Mouse (Mus musculus) brain, embryonic 14.5 days (tissue): ENCODE measurements around the gene Atrnl1. TPM values are rescaled to one million over a fixed set of nuclear protein-coding genes. Genes with fewer than 3 reads are reported as not detected.
"Not testable (repeated sequence)": the region's sequence is repeated elsewhere in the genome, so short reads cannot be mapped to it uniquely, and the experiment has no call there.

ENCODE experiments used
- DNase-seq: peaks from one replicate; pipeline ENCODE4 v3.0.0-alpha.2; 2011; ENCODE audit warnings: low read depth
- CTCF ChIP-seq: fragments of 200-500 bp; IDR thresholded peaks from 2 replicates; pipeline ENCODE4 v1.5.1; 2012; ENCODE audit warnings: inconsistent platforms, mild to moderate bottlenecking, moderate library complexity, borderline replicate concordance; ENCODE audit not compliant: insufficient read depth, insufficient read length; ENCODE audit errors: extremely low read depth
- POLR2A ChIP-seq: fragments of 200-500 bp; IDR thresholded peaks from 2 replicates; pipeline ENCODE4 v1.6.1; 2012; ENCODE audit warnings: mild to moderate bottlenecking, inconsistent platforms, borderline replicate concordance; ENCODE audit not compliant: poor library complexity, insufficient read depth, insufficient read length, severe bottlenecking; ENCODE audit errors: extremely low read depth
- polyA plus RNA-seq: library from polyadenylated mRNA; depleted of rRNA; stranded (reverse); fragments of >200 nt; gene quantifications from 2 replicates; pipeline ENCODE4 v1.2.3, GENCODE M21; 2012

The Atrnl1 gene
- polyA plus RNA-seq, 1 experiment: 31.4 TPM

DNA sequence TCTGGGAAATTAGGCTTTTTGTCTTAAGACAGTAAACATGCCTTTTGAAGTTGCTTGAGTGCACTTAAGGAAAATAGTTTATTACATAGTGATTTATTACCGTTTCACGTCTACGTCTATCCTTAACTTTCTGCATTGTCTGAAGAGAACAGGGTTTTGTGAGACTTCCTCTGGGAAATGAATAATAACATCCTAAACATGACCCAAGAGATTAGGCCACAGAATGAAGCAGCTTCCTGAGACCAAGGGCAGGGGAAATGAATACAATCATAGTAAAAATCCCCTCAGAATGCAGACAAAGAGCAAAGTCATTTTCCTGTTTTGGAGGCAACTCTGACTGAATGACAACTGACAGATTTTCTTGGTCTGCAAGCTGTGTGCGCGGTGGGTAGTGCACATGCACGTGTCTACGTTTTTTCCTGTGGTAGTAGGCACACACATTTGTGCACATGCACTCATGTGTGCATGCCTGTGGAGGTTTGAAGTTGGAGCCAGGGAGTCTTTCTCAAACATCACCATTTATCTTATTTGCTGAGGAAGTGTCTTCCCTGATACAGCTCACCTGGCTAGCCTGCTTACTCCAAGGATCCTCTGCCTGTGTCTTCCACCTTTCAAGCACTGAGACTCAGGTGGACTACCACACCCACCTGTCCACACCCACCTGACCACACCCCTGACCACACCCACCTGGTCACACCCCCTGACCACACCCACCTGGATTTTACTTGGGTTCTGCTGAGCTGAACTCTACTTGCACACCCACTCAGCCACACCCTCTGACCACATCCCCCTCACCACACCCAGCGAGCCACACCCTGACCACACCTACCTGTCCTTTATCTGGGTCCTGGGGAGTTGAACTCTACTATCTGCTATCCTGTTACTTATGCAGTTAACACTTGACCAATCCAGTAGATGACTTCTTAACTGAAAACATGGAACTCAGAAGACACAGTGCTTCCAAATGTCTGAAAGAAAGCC, 47.6 kb downstream of the Atrnl1 start:
- TF ChIP-seq POLR2A (no peak), CTCF (no peak)
- DNase-seq: no peak

DNA sequence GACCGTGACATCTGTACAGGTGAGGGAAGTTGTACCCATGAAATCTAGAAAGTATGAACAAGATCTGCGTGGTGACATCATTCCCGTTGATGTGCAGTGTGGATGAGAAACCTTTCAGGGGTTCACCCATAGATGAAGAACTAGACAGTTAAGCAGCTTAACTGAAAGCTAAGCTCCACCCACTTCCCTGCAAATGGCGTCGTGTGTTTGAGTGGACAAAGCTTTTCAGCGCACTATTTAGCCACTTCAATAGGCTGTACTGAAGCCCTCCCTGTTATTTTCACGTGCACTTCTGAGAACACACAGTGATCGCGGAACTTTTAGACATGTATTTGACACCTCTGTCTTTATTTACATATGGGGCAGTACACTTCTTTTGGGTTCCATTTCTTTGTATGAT, 56.2 kb downstream of the Atrnl1 start:
- TF ChIP-seq POLR2A (no peak), CTCF (no peak)
- no peak for DNase-seq

DNA sequence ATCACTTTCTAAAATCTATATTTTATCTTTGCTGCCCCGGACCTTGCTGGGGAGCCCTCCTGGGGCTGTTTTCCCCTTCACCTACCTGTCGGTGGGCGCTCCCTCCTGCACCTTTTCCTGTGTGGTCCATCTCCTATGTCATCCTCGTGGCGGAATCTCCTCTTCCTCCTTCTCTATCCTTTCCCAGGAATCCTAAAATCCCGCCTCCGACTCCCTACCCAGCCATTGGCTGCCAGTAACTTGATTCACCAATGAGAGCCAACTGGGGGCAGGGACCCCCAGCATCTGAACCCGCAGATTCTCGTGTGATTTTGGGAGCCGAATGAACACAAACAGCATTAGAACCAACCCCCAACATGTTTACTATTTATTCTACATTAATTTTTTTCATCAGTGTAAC, 57.1 kb downstream of the Atrnl1 start:
- TF ChIP-seq CTCF (no peak), POLR2A (no peak)
- no peak for DNase-seq

DNA sequence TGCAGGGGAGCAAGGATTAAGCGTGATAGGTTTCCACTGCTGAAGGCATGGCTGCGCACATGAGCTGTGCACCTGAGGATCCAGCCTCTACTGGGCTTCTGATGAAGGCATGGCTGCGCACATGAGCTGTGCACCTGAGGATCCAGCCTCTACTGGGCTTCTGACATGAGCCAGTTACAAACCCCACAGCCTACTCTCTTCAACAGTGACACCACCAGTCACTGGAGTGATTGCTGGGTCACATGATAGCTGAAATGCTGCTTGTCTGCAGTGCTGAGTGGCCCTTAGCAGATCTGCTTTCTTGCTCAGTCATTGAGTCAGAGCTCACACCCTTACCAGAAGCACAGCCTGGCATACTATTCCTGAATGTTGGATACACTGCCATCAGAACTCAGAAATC, 68.6 kb downstream of the Atrnl1 start:
- no peak for DNase-seq
- TF ChIP-seq CTCF (no peak), POLR2A (no peak)

DNA sequence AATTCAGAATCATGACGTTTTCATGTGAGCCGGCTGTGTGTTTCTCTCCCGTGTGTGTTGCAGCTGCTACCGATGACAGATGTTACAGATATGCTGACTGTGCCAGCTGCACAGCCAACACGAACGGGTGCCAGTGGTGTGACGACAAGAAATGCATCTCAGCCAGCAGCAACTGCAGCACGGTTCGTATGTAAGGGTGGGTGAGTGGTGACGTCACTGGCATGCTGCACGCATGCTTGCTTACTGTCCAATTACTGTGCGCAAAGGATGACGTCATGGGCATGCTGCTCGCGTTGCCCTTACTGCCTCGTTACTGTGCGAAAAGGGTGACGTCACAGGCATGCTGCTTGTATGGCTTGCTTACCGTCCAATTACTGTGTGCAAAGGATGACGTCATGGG, 75.8 kb downstream of the Atrnl1 start:
- TF ChIP-seq POLR2A (no peak), CTCF (no peak)
- DNase-seq: peak; percentile 48

DNA sequence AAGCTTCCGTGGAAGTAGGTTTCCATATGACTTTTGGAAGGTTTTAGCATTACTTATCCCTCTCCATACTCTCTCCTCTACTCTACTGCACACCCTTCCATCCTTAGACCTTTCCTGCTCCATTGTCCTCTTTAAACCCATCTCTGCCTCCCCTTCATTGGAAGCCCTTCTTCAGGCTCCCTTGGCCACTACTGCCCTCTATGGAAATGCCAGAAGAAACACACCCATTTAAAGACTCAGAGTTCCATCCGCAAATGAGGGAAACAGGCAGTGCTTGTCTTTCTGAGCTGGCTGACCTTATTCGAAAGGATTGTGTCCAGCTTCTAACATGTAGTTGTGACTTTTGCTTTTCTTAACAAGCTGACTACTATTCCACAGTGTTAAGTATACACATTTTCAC, 81.7 kb downstream of the Atrnl1 start:
- DNase-seq: no peak

DNA sequence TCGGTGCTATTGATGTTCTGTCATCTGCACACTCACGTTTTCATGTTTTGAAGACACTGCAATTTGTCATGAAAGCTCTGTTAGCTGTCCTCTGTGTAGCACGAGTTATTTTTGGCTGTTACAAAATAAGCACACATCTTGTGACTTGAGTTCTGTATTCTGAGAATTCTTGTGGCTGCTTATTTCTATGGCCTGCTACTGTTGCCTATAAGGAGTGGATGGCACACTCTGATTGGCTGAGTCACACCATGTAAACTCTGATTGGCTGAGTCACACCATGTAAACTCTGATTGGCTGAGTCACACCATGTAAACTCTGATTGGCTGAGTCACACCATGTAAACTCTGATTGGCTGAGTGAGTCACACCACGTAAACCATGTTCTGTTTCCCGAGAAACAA, 85.9 kb downstream of the Atrnl1 start:
- DNase-seq: not testable (repeated sequence)

More for the DNA sequence above, 81.7 kb downstream of the Atrnl1 start:
- no peak for TF ChIP-seq POLR2A
- peak; percentile 26; the same call in 1 of the 2 replicates for TF ChIP-seq CTCF

DNA sequence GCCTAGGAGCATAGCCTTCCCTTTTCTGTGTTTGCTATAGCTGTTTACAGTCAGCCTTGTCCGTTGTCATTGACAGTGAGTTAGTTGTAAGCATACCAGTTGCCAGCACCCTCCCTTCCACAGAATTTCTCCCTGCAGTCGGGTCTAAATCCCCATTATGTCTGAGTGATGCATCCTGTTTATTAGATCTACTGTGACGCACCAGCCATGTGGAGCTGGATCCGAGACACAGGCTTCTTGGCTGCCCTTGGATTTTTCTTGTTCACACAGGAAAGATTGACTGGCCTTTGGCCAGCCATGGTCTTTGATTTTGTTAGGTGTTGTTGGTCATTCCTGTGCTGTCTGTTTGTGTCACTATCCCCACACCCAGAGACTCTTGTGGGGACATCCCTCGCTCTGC, 102.3 kb downstream of the Atrnl1 start:
- peak; percentile 33 for DNase-seq
- TF ChIP-seq CTCF (no peak), POLR2A (no peak)

DNA sequence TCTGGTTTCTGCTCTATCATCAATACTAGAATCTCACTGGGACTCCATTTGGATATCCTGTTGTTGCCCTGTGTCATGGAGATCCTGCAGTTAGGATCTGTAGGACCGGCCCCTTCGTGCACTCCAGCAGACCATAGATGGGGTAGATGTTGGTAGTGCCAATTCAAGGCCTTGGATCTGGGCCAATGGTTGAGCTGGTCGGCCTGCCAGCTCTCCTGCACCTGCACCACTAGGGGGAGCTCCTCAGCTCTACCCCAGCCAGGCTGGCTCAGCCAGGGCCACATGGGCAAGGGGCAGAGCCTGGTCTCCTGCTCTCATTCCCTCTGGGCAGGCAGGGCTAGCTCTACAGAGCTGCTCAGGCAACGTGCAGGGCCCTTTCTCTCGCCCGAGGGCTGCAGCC, 114.1 kb downstream of the Atrnl1 start:
- TF ChIP-seq CTCF (peak; percentile 38; the same call in 1 of the 2 replicates), POLR2A (no peak)
- DNase-seq: no peak

DNA sequence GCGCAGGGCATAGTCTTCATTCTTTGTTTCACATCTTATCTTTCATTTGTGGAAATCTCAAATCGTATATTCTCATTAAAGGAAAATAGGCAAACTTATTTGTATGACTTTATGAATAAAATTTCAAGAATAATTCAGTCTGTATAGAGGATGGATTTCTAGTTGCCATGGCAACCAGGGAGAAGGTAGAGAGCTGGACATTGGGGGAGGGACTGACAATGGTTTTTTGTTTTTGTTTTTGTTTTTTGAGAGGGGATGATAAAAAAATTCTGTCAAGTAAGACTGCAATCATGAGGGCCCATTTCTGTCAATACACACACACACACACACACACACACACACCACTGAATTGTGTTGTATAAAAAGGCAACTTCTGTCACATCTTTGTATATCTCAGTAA, 114.5 kb downstream of the Atrnl1 start:
- TF ChIP-seq CTCF: no peak
- no peak for TF ChIP-seq POLR2A
- peak; percentile 13 for DNase-seq

DNA sequence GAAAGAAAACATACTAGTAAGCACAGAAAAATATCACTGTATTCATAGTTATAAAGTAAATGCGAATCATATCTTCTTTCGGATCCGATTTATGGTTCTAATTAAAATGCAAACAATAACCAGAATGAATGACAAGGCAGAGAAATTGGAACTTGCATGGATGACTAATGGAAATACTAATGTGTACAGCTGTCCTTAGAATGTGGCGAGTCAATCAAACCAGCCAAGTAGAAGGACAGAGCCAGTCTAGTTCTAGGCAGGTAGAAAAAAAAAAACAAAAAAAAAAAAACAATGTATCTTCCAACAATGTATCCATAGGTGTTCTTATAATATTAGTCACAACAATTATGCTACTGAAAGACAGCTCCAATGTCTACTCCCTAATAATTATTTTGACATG, 116.2 kb downstream of the Atrnl1 start:
- no peak for TF ChIP-seq CTCF
- TF ChIP-seq POLR2A: no peak
- no peak for DNase-seq

DNA sequence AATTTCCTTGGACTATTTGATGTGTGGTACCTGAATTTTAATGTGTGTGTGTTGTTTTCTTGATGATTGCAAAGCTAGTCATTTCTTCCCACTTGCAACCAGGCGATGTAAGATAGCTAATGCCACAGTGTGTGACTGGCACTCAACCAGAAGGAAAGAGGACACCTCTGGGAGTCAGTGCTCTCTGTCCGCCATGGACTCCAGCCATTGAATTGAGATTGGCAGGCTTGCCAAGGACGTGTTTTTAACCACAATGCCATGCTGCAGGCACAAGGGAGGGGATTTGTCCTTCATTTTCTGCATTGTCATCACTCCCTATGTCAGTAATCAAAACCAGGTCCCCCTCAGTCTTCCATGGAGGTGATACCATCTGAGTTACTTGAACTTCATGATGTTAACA, 126.6 kb downstream of the Atrnl1 start:
- no peak for DNase-seq
- TF ChIP-seq CTCF: no peak
- TF ChIP-seq POLR2A: no peak

DNA sequence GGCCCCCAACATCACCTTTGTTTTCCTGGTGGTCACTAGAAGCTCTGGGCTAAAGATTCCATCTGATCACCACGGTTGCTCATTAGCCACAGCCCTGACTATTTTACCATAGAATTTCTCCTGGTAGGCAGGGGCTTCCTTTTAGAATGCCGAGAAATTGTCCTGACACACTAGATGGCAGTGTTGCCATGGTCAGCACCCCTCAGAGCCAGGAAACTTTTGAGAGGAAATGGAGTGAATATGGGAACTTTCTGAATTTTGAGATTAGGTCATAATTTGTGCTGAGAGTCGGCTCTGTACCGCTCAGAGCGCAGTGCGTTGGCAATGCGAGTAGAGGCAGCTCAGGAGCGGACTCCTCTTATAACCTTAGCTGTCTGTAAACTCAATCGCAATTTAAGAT, 134.7 kb downstream of the Atrnl1 start:
- TF ChIP-seq CTCF: peak; percentile 74; the same call in 1 of the 2 replicates
- no peak for TF ChIP-seq POLR2A

DNA sequence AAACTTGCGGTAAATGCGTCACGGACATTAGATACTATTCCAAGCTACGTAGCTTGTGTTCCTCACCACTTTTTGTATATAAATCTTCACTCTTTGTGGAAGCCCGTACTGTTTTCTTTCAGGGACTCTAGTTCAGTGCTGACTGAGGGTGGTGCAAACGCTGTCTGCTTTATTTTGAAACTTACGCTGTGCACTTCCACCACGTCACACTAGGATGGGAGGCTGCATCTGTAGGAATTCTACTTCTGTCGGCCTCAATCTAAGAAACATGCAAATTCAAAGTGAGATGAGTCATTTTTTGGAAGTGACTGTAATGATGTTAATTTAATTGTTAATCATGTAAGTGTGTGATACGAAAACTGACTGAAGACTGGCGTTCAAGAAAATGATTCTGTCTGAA, 135.7 kb downstream of the Atrnl1 start:
- TF ChIP-seq POLR2A (no peak), CTCF (no peak)
- DNase-seq: no peak

More for the DNA sequence above, 134.7 kb downstream of the Atrnl1 start:
- DNase-seq: peak; percentile 73

DNA sequence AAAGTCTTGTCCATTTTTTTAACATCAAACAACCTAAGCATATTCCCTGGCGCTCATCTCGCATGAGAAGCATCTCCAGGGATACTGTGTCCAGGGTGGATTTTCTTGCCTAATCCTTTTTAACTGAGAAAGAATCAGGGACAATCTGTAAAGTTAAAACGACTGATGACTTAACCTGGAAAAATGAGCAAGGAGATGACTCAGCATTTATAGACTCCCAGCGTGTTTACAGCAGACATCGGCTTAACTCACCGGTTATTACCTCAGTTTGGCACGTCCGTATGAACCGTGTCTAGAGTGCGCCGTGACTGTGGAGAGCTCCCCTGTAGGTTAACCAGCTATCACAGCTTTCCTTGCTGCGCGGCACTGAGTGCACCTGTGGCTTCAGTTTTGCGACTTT, 141.4 kb downstream of the Atrnl1 start:
- no peak for TF ChIP-seq CTCF
- TF ChIP-seq POLR2A: no peak
- DNase-seq: no peak

DNA sequence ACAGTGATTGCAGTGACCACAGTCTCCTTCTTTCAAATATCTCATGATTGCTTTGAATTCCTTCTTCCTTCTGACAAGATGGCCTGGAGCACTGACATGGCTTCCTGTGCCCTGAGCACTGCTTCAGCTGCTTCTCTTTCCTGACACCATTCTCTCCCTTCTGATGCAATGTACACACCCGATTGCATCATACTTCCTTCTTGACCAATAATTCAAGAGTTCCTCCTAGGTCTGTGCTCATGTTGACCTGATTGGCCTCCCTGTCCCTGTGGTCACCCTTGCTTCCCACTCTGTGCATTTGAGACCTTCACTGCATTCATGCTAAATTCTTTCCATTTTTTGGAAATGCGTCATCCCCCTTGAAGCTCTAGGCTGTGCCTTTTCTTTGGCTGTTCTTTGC, 151.7 kb downstream of the Atrnl1 start:
- no peak for TF ChIP-seq CTCF
- no peak for TF ChIP-seq POLR2A
- no peak for DNase-seq
